ENCODE assay signal across 27 mouse cellular contexts in genomic region chr4:97765341-97766020, GRCm38 (mm10). TPM values are rescaled to one million over a fixed set of nuclear protein-coding genes. Genes with fewer than 3 reads are reported as not detected.
DNase-seq lines count a peak whose midpoint lies in the region; ATAC-seq and TF ChIP-seq lines count a peak whose summit lies in the region.
"Had no signal": no experiment of that assay in that cellular context is flagged by ENCODE, and none has a peak within 500 bp of the region (broad histone marks: within the 10 kb centered on the region; RNA-seq: fewer than 3 reads in every experiment).

No protein-coding gene starts in this region.

- H3K27me3 ChIP-seq in liver, adult 2 months (ENCODE audit: control insufficient read depth, insufficient read depth, low read length) = no peaks in the 10 kb centered on the region
- H3K27me3 ChIP-seq in kidney, embryonic 14.5 days (ENCODE audit: control insufficient read depth, insufficient read depth, low read length) = peaks cover 5% of the 10 kb centered on the region; the same call in 1 of the 2 replicates
- H3K27me3 ChIP-seq: lung, embryonic 15.5 days; neural tube, embryonic 12.5 days had no signal

- TF ChIP-seq CTCF in liver, adult 2 months (IDR thresholded peaks at IDR 0.05; ENCODE audit: low read depth, low read length) = no peak

- H3K4me3 ChIP-seq in liver, adult 2 months (ENCODE audit: insufficient read depth, low read depth, low read length) = no peak overlapping the region
- no peak overlapping the region for H3K4me3 ChIP-seq in brown adipose tissue, adult 24 weeks (ENCODE audit: insufficient read depth, low read depth, low read length)
- no peak overlapping the region for H3K4me3 ChIP-seq in kidney, embryonic 14.5 days (ENCODE audit: low read length)
- H3K4me3 ChIP-seq: heart, adult 2 months; limb, embryonic 10.5 days; liver, embryonic 13.5 days; lung, embryonic 15.5 days; megakaryocyte, embryonic 14.5 days; neural tube, embryonic 12.5 days had no signal

- no peaks in the 10 kb centered on the region for H3K9me3 ChIP-seq in kidney, embryonic 14.5 days (ENCODE audit: control insufficient read depth, low read length)
- H3K9me3 ChIP-seq: limb, embryonic 10.5 days; liver, embryonic 13.5 days; lung, embryonic 15.5 days; megakaryocyte, embryonic 14.5 days; neural tube, embryonic 12.5 days had no signal

- no peaks in the 10 kb centered on the region for H3K36me3 ChIP-seq in liver, adult 2 months (ENCODE audit: control insufficient read depth, insufficient read depth, low read length)
- H3K36me3 ChIP-seq in kidney, embryonic 14.5 days (ENCODE audit: control insufficient read depth, insufficient read depth, low read length) = no peaks in the 10 kb centered on the region
- H3K36me3 ChIP-seq: limb, embryonic 10.5 days; liver, embryonic 13.5 days; lung, embryonic 15.5 days; neural tube, embryonic 12.5 days had no signal

- H3K4me1 ChIP-seq in liver, adult 2 months (ENCODE audit: control insufficient read depth, insufficient read depth, low read length) = peaks cover 8% of the 10 kb centered on the region
- H3K4me1 ChIP-seq in brown adipose tissue, adult 24 weeks (ENCODE audit: control insufficient read depth, insufficient read depth, insufficient read length, low read length) = peaks cover 2% of the 10 kb centered on the region; the same call in 1 of the 2 replicates
- no peaks in the 10 kb centered on the region for H3K4me1 ChIP-seq in kidney, embryonic 14.5 days (ENCODE audit: control insufficient read depth, insufficient read depth, low read length)
- H3K4me1 ChIP-seq: limb, embryonic 10.5 days; liver, embryonic 13.5 days; lung, embryonic 15.5 days; megakaryocyte, embryonic 14.5 days; neural tube, embryonic 12.5 days had no signal

- no peak overlapping the region for H3K9ac ChIP-seq in liver, adult 2 months (ENCODE audit: low read depth, low read length)
- H3K9ac ChIP-seq in kidney, embryonic 14.5 days (ENCODE audit: low read depth, low read length) = no peak overlapping the region
- H3K9ac ChIP-seq: hindbrain, embryonic 14.5 days; liver, embryonic 13.5 days; lung, embryonic 15.5 days; neural tube, embryonic 12.5 days had no signal

- H3K79me2 ChIP-seq in liver, adult 2 months (ENCODE audit: control insufficient read depth, insufficient read depth, low read length) = no peaks in the 10 kb centered on the region

- DNase-seq in liver, adult 2 months (ENCODE audit: extremely low read depth, low read depth, low spot score) = peak; percentile 94
- no peak for DNase-seq in liver
- peak; percentile 80 to 86 for DNase-seq in kidney, postnatal 25 days
- DNase-seq in cerebellum, adult 18-20 months = no peak
- no peak for DNase-seq in ovary, postnatal 14 days (ENCODE audit: low spot score)
- no peak for DNase-seq in frontal cortex, adult 2 months (ENCODE audit: extremely low spot score in 1 of 2, low spot score in 1 of 2)
- DNase-seq: adrenal gland, adult 2 months; cerebellum, adult 9-10 months; gastrocnemius, postnatal 25 days; heart, adult 2 months; heart, postnatal 4 days; liver, embryonic 13.5 days; lung, postnatal 36 days; midbrain, embryonic 14.5 days; thymus, postnatal 25 days had no signal

- no peak for TF ChIP-seq POLR2A in liver, adult 2 months (IDR thresholded peaks at IDR 0.05; ENCODE audit: extremely low read depth, insufficient read depth, low read length)

- ATAC-seq in kidney, embryonic 14.5 days (ENCODE audit: low FRiP score, low TSS enrichment) = peak; percentile 64; the same call in 1 of the 2 replicates
- ATAC-seq: forebrain, embryonic 16.5 days; inflammation-experienced regulatory T-cells, adult 6 months had no signal

- WGBS in liver, adult 2 months = 35% methylated on average over 4 of the region's 4 CpGs
- WGBS in kidney, embryonic 14.5 days = 58% methylated on average over 4 of the region's 4 CpGs

- H3K4me2 ChIP-seq in kidney, embryonic 14.5 days (replicated peaks; ENCODE audit: low read depth, low read length) = no peak overlapping the region
- H3K4me2 ChIP-seq: hindbrain, embryonic 14.5 days; liver, embryonic 13.5 days; lung, embryonic 15.5 days; neural tube, embryonic 12.5 days had no signal

- H3K27ac ChIP-seq in liver, adult 2 months (replicated peaks; ENCODE audit: insufficient read depth, low read depth, low read length) = peak overlapping the region; percentile 74
- peak overlapping the region; percentile 90 for H3K27ac ChIP-seq in brown adipose tissue, adult 24 weeks (replicated peaks; ENCODE audit: low read depth, low read length)
- H3K27ac ChIP-seq in kidney, embryonic 14.5 days (ENCODE audit: low read depth, low read length) = no peak overlapping the region
- H3K27ac ChIP-seq: heart, adult 2 months; hindbrain, embryonic 14.5 days; limb, embryonic 10.5 days; liver, embryonic 13.5 days; lung, embryonic 15.5 days; neural tube, embryonic 12.5 days had no signal

RNA-seq across cellular contexts. Expression of gene Nfia, which starts 7.1 kb away (rescaled TPM):
- 12.5 and 20.0 TPM in 2 replicates for total RNA-seq in liver, adult 2 months (2014; rRNA removed)
- polyA plus RNA-seq in liver, adult 2 months (2012; rRNA removed) = 31.7 and 32.2 TPM in 2 replicates
- polyA plus RNA-seq in brown adipose tissue, adult 24 weeks (2012; ENCODE audit: insufficient read depth, insufficient read length, missing spikeins) = 43.3 and 74.8 TPM in 2 replicates
- polyA plus RNA-seq in kidney, embryonic 14.5 days (2014; fragmentation: Nextera tagmentation; extraction: Ambion mirVana) = 25.9 and 32.1 TPM in 2 replicates
- polyA plus RNA-seq in frontal cortex, adult 2 months (2012; rRNA removed) = 20.4 and 24.3 TPM in 2 replicates

RNA-seq across cellular contexts. Expression of gene E130114P18Rik, which starts 12.4 kb away (rescaled TPM):
- total RNA-seq in liver, adult 2 months (2014; rRNA removed) = not detected in 2 replicates
- not detected in 2 replicates for polyA plus RNA-seq in liver, adult 2 months (2012; rRNA removed)
- not detected in 2 replicates for polyA plus RNA-seq in brown adipose tissue, adult 24 weeks (2012; ENCODE audit: insufficient read depth, insufficient read length, missing spikeins)
- 0.35 and 0.71 TPM in 2 replicates for polyA plus RNA-seq in kidney, embryonic 14.5 days (2014; fragmentation: Nextera tagmentation; extraction: Ambion mirVana)
- 14.7 and 22.6 TPM in 2 replicates for polyA plus RNA-seq in frontal cortex, adult 2 months (2012; rRNA removed)
- total RNA-seq: adrenal gland, adult 2 months; ES-E14; heart, adult 2 months; heart, postnatal 4 days had no signal
- polyA plus RNA-seq: heart, adult 2 months; inflammation-experienced regulatory T-cells, adult 6 months; large intestine, adult 2 months; spleen, adult 2 months had no signal

Comparison
In these comparisons a context has a peak if more than half of its experiments do, and no peak if none do; other contexts are left out.
1. DNase-seq: peak in liver, adult 2 months (single experiment) and kidney, postnatal 25 days (2 of 2); none in liver (single experiment), cerebellum, adult 18-20 months (0 of 2), ovary, postnatal 14 days (single experiment) and frontal cortex, adult 2 months (0 of 2).